Mouse (Mus musculus) MEL (cell line): ENCODE measurements around the gene Gk. TPM values are rescaled to one million over a fixed set of nuclear protein-coding genes. Genes with fewer than 3 reads are reported as not detected.

Experiments
- DNase-seq: peaks from one replicate; pipeline ENCODE4 v3.0.0; 2011; ENCODE audit warnings: low read depth, low spot score
- H3K27ac ChIP-seq: 2 replicates; pipeline ENCODE4 v1.5.1; 2012; ENCODE audit warnings: low read depth, mild to moderate bottlenecking, control low read depth, low read length, moderate library complexity; ENCODE audit not compliant: control insufficient read depth
- H3K27me3 ChIP-seq, 2 experiments: fragments of 150-350 bp in 1 of 2; sonication (generic) in 1 of 2; 2 replicates each; pipeline ENCODE4 v1.6.1; 2012; ENCODE audit warnings: low read length in 2 of 2, mild to moderate bottlenecking in 2 of 2, improper control_type of control experiment in 1 of 2, moderate library complexity in 1 of 2; ENCODE audit not compliant: insufficient read depth in 2 of 2, control insufficient read depth in 1 of 2
- H3K36me3 ChIP-seq, 2 experiments: 2 replicates each; pipeline ENCODE4 v1.6.1; 2012 to 2014; ENCODE audit warnings: low read length in 2 of 2, improper control_type of control experiment in 1 of 2, inconsistent platforms in 1 of 2, mild to moderate bottlenecking in 1 of 2; ENCODE audit not compliant: insufficient read depth in 2 of 2, control insufficient read depth in 1 of 2
- H3K4me1 ChIP-seq, 2 experiments: fragments of 150-350 bp in 1 of 2; sonication (generic) in 1 of 2; 2 replicates each; pipeline ENCODE4 v1.6.1; 2012; ENCODE audit warnings: low read length in 2 of 2, improper control_type of control experiment in 1 of 2, mild to moderate bottlenecking in 1 of 2; ENCODE audit not compliant: insufficient read depth in 2 of 2, control insufficient read depth in 1 of 2
- H3K4me3 ChIP-seq, 2 experiments: fragments of 150-350 bp in 1 of 2; sonication (generic) in 1 of 2; 2 replicates each; pipeline ENCODE4 v1.5.1; 2012; ENCODE audit warnings: low read depth in 2 of 2, low read length in 2 of 2, mild to moderate bottlenecking in 2 of 2, moderate library complexity in 2 of 2, control low read depth in 1 of 2, improper control_type of control experiment in 1 of 2; ENCODE audit not compliant: control insufficient read depth in 1 of 2, insufficient read depth in 1 of 2
- H3K79me2 ChIP-seq: 2 replicates; pipeline ENCODE4 v1.6.1; 2012; ENCODE audit warnings: mild to moderate bottlenecking, low read length, moderate library complexity; ENCODE audit not compliant: control insufficient read depth, poor library complexity, insufficient read depth
- H3K9ac ChIP-seq: 2 replicates; pipeline ENCODE4 v1.6.1; 2012; ENCODE audit warnings: low read depth, mild to moderate bottlenecking, control low read depth, low read length, moderate library complexity; ENCODE audit not compliant: control insufficient read depth, poor library complexity, severe bottlenecking
- H3K9me3 ChIP-seq: fragments of 150-350 bp; sonication (generic); replicated peaks from 2 replicates; pipeline ENCODE4 v1.6.1; 2012; ENCODE audit warnings: mild to moderate bottlenecking, low read length, improper control_type of control experiment, moderate library complexity; ENCODE audit not compliant: insufficient read depth
- E2F4 ChIP-seq: IDR thresholded peaks from 2 replicates; pipeline ENCODE4 v1.6.1; 2011; ENCODE audit warnings: low read depth, low read length, improper control_type of control experiment, borderline replicate concordance
- GATA1 ChIP-seq: IDR thresholded peaks from 2 replicates; pipeline ENCODE4 v1.6.1; 2011; ENCODE audit warnings: low read depth, low read length, improper control_type of control experiment
- JUND ChIP-seq: IDR thresholded peaks from 2 replicates; pipeline ENCODE4 v1.6.1; 2011; ENCODE audit warnings: low read depth, mild to moderate bottlenecking, improper control_type of control experiment, low read length
- KAT2A ChIP-seq: conservative IDR thresholded peaks from 2 replicates; pipeline ENCODE4 v1.6.1; 2012; ENCODE audit warnings: low read depth, low read length, improper control_type of control experiment, inconsistent platforms
- MEF2A ChIP-seq: IDR thresholded peaks from 2 replicates; pipeline ENCODE4 v1.6.1; 2014; ENCODE audit warnings: low read depth, mild to moderate bottlenecking, inconsistent platforms, low read length, improper control_type of control experiment; ENCODE audit not compliant: poor library complexity, insufficient replicate concordance, severe bottlenecking; ENCODE audit errors: extremely low read depth
- MXI1 ChIP-seq: IDR thresholded peaks from 2 replicates; pipeline ENCODE4 v1.6.1; 2011; ENCODE audit warnings: mild to moderate bottlenecking, low read depth, low read length, improper control_type of control experiment
- MYB ChIP-seq: IDR thresholded peaks from 2 replicates; pipeline ENCODE4 v1.6.1; 2011; ENCODE audit warnings: mild to moderate bottlenecking, low read depth, low read length, improper control_type of control experiment
- MYC ChIP-seq: IDR thresholded peaks from 2 replicates; pipeline ENCODE4 v1.6.1; 2011; ENCODE audit warnings: low read depth, mild to moderate bottlenecking, low read length, improper control_type of control experiment, moderate library complexity
- NELFE ChIP-seq: IDR thresholded peaks from 2 replicates; pipeline ENCODE4 v1.6.1; 2011; ENCODE audit warnings: low read depth, low read length, improper control_type of control experiment
- POLR2A ChIP-seq, 2 experiments: IDR thresholded peaks; 2 replicates each; pipeline ENCODE4 v1.6.1; 2011 to 2012; ENCODE audit warnings: low read length in 2 of 2, mild to moderate bottlenecking in 2 of 2, control low read depth in 1 of 2, improper control_type of control experiment in 1 of 2, low read depth in 1 of 2, moderate library complexity in 1 of 2; ENCODE audit not compliant: control insufficient read depth in 1 of 2, insufficient read depth in 1 of 2, poor library complexity in 1 of 2
- POLR2AphosphoS2 ChIP-seq: IDR thresholded peaks from 2 replicates; pipeline ENCODE4 v1.6.1; 2011; ENCODE audit warnings: low read length, improper control_type of control experiment
- POLR2AphosphoS5 ChIP-seq: IDR thresholded peaks from 2 replicates; pipeline ENCODE4 v1.6.1; 2012; ENCODE audit warnings: low read depth, borderline replicate concordance, mild to moderate bottlenecking, inconsistent platforms, low read length, moderate library complexity, mixed read lengths
- UBTF ChIP-seq: IDR thresholded peaks from 2 replicates; pipeline ENCODE4 v1.6.1; 2012; ENCODE audit warnings: low read depth, mild to moderate bottlenecking, inconsistent platforms, low read length, improper control_type of control experiment, moderate library complexity, borderline replicate concordance; ENCODE audit not compliant: insufficient read depth
- USF1 ChIP-seq: IDR thresholded peaks from 2 replicates; pipeline ENCODE4 v1.6.1; 2014; ENCODE audit warnings: low read depth, mild to moderate bottlenecking, inconsistent platforms, low read length, improper control_type of control experiment, moderate library complexity
- USF2 ChIP-seq, 2 experiments: IDR thresholded peaks; 2 replicates each; pipeline ENCODE4 v1.6.1; 2011 to 2012; ENCODE audit warnings: improper control_type of control experiment in 2 of 2, low read length in 2 of 2, borderline replicate concordance in 1 of 2, inconsistent platforms in 1 of 2, low read depth in 1 of 2, mild to moderate bottlenecking in 1 of 2; ENCODE audit not compliant: insufficient read depth in 1 of 2
- ZC3H11A ChIP-seq: IDR thresholded peaks from 2 replicates; pipeline ENCODE4 v1.6.1; 2012; ENCODE audit warnings: low read depth, mild to moderate bottlenecking, inconsistent platforms, low read length, improper control_type of control experiment
- ZKSCAN1 ChIP-seq: IDR thresholded peaks from 2 replicates; pipeline ENCODE4 v1.6.1; 2012; ENCODE audit warnings: low read depth, mild to moderate bottlenecking, inconsistent platforms, low read length, improper control_type of control experiment, moderate library complexity
- ZMIZ1 ChIP-seq: IDR thresholded peaks from 2 replicates; pipeline ENCODE4 v1.6.1; 2012; ENCODE audit warnings: low read depth, mild to moderate bottlenecking, inconsistent platforms, low read length, improper control_type of control experiment, moderate library complexity
- ZNF384 ChIP-seq: IDR thresholded peaks from 2 replicates; pipeline ENCODE4 v1.6.1; 2012; ENCODE audit warnings: low read depth, mild to moderate bottlenecking, inconsistent platforms, low read length, improper control_type of control experiment
- polyA plus RNA-seq, 2 experiments: library from polyadenylated mRNA; stranded (reverse) in 1 of 2; unstranded in 1 of 2; fragments of >175 nt in 1 of 2; fragments of >200 nt in 1 of 2; gene quantifications; 2 replicates each; pipeline versions ENCODE4 v1.2.1 to v1.2.4; 2012; ENCODE audit warnings: low replicate concordance in 2 of 2, low read depth in 1 of 2; ENCODE audit not compliant: insufficient read length in 2 of 2, insufficient read depth in 1 of 2, missing spikeins in 1 of 2
- total RNA-seq: library from RNA; depleted of rRNA; stranded (reverse); fragments of 300-350 nt; gene quantifications from 2 replicates; pipeline ENCODE4 v1.2.3, GENCODE M21; 2012

Gk gene
- total and polyA plus RNA-seq, 3 experiments: 7.8 to 13.2 TPM; not detected in 1

DNA sequence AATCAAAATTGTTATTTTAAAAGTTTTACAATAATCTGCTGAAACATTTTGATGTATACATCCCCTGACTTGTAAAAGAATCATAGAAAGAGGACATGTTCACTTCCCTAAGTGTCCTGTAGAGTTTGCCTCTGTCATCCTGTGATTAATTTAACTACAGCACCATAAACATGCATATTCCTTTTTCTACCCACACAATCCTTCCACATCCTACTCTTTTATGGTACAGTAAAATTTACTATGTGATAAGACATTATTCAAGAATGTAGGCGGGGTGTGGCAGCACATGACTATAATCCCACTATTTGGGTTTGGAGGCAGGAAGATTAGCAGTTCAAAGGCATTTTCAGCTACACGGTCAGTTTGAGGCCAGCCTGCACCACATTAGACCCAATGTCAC is 8.0 kb downstream of the Gk start:
- peaks cover 0 to 2% of the 10 kb centered on the region in 2 experiments; a peak in 1 of 4 replicates for H3K36me3 ChIP-seq
- H3K27ac ChIP-seq: no peak overlapping the region
- no peaks in the 10 kb centered on the region for H3K27me3 ChIP-seq
- H3K9me3 ChIP-seq: no peaks in the 10 kb centered on the region
- no peak for TF ChIP-seq USF2 (IDR thresholded peaks at IDR 0.05; ENCODE audit: borderline replicate concordance in 1 of 2, insufficient read depth in 1 of 2, low read depth in 1 of 2, low read length in 2 of 2)
- TF ChIP-seq, all 39 proteins: peak for 0
- Histone ChIP-seq H3K4me3 (no peak overlapping the region), H3K9ac (no peak overlapping the region), H3K79me2 (peaks cover 1% of the 10 kb centered on the region; the same call in 1 of the 2 replicates), H3K4me1 (no peaks in the 10 kb centered on the region)
- DNase-seq: no peak

GRCm38 (mm10) chrX:85756005-85756404 is 20.6 kb downstream of the Gk start:
- no peak for DNase-seq
- Histone ChIP-seq H3K27me3 (no peaks in the 10 kb centered on the region), H3K27ac (no peak overlapping the region), H3K4me1 (no peaks in the 10 kb centered on the region)
- TF ChIP-seq USF1 (no peak), ZMIZ1 (no peak), JUND (no peak), KAT2A (no peak), MEF2A (no peak), MYC (no peak), E2F4 (no peak), MYB (no peak), USF2 (IDR thresholded peaks at IDR 0.05; ENCODE audit: borderline replicate concordance in 1 of 2, insufficient read depth in 1 of 2, low read depth in 1 of 2, low read length in 2 of 2) (no peak), POLR2AphosphoS2 (no peak), ZNF384 (no peak)
- TF ChIP-seq, all 39 proteins: peak for 0
- no peaks in the 10 kb centered on the region for H3K9me3 ChIP-seq
- no peaks in the 10 kb centered on the region for H3K79me2 ChIP-seq
- no peaks in the 10 kb centered on the region; a peak in 1 of 4 replicates for H3K36me3 ChIP-seq
- no peak overlapping the region for H3K9ac ChIP-seq
- H3K4me3 ChIP-seq: no peak overlapping the region

DNA sequence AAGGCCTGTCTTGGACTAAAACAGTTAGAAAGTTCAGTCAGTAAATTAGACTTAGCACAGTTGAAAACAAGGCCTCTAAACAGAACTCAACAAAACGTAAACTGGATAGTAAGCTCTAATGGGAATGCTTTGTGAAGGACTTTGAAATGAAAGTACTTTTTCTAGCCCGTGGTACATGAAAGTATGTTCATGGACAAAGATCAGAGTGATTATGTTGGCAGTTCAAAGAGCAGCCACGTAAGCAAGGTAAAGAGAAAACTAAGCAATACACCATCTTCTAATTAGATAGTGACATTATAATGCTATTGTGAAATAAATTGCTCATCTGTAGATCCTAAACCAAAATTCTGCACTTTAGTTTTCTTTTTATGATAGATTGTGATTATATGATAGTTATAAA is 32.8 kb downstream of the Gk start:
- Histone ChIP-seq H3K9ac (no peak overlapping the region), H3K36me3 (no peaks in the 10 kb centered on the region), H3K27me3 (no peaks in the 10 kb centered on the region), H3K4me3 (no peak overlapping the region), H3K79me2 (no peaks in the 10 kb centered on the region), H3K27ac (no peak overlapping the region)
- no peak for DNase-seq
- TF ChIP-seq MYB: no peak
- no peak for TF ChIP-seq NELFE
- TF ChIP-seq GATA1: no peak
- TF ChIP-seq ZMIZ1: no peak
- TF ChIP-seq POLR2AphosphoS5: no peak
- TF ChIP-seq POLR2A (IDR thresholded peaks at IDR 0.05; ENCODE audit: control insufficient read depth in 1 of 2, insufficient read depth in 1 of 2, low read depth in 1 of 2, low read length in 2 of 2, poor library complexity in 1 of 2): no peak
- TF ChIP-seq ZKSCAN1: no peak
- no peak for TF ChIP-seq ZC3H11A
- TF ChIP-seq MXI1: no peak
- TF ChIP-seq UBTF: no peak
- TF ChIP-seq, all 39 proteins: peak for 0
- Histone ChIP-seq H3K4me1 (no peaks in the 10 kb centered on the region), H3K9me3 (no peaks in the 10 kb centered on the region)
